Mouse (Mus musculus) thymus, postnatal 14 days (tissue): ENCODE measurements around the gene Tbcc.

Experiments used
- DNase-seq: peaks from one replicate; pipeline ENCODE4 v3.0.0; 2021

Gene Tbcc

DNA sequence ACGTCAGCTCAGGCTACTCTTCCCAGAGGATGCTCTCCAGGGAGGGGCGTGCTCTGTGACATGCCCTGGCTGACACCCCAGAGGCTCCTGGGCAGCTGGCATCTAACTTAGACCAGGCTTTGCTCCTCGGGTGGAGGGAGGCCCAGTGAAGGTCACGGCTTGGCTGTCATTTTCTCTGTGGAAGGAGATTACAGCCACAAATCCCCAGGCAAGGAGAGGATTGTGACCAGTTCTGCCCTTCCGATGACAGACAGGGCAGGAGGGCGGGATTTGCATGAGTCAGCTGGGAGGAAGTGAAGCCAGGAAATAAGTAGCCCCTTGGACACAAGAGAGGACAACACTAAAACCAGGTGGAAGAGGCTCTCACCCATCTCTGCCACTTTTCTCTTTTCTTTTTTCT lies 21.8 kb downstream of the Tbcc start:
- no peak for DNase-seq

DNA sequence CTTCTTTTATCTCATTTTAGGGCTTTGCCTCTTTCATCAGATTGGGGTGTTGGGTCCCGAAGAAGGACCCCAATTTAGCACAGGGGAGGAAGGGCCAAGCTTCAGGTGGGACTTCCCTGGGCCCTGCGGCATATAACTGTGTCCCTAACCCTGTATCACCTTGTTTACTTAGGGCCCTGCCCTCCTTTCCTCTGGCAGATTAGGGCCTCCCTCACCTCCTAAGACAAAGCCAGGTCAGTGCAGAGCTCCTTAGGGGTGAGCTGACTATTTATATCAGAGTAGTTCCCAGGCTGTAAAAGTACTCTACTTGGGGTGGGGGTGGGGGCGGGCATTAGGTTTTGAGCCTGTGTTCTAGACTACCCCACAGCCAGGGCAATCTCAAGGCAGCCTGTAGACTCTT lies 24.6 kb downstream of the Tbcc start:
- DNase-seq, result no peak

DNA sequence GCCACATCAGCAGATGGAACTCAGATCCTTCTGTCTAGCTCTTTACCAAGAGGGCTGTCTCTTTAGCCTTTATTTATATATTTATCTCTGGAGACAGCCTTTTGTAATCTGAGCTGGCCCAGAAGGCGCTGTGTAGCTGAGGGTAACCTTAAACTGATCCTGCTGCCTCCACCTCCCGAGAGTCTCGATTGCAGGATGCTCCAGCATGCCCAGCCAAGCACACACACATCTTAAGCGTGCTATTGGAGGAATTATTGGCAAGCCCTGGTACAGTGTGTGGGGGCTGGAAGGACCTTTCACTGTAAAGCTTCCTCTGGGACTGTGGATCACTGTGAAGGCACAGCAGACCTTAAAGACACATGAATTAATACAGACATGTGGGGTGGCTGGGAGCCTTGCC lies 28.5 kb downstream of the Tbcc start:
- DNase-seq, result no peak

DNA sequence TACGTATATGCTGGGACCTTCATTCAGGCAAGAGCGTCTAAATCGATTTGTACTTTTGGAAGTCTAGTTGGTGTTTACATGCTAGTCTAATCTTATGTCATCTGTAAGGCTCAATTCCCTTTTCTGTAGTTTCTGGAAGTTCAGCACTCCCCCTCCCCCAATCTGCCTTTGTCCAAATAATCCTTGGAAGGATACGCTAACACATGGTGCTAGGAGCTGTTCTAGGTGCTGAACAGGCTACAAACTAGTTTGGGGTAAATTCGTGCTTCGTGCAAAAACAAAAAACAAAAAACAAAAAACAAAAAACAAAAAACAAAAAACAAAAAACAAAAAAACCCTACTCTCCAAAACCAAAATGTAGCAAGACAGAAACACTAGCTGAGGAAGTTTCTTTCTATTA lies 30.4 kb downstream of the Tbcc start:
- DNase-seq, result no peak

DNA sequence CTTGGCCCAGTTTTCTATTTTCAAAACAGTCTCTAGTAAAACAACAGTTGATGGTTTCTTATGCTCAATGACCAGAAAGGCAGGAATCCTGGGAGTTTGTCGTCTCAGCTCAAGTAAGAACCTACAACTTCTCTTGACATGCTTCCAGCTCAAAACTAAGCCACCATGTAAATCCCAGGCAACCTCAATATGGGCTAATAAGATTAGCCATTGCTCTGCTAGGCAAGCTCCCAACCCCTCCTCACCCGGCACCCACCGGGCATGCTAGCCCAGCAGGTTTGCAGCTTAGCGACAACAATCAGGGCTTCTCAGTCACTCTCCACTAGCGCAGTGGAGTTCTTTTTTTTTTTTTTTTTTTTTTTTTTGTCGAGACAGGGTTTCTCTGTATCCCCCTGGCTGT lies 35.7 kb downstream of the Tbcc start:
- DNase-seq, result no peak

DNA sequence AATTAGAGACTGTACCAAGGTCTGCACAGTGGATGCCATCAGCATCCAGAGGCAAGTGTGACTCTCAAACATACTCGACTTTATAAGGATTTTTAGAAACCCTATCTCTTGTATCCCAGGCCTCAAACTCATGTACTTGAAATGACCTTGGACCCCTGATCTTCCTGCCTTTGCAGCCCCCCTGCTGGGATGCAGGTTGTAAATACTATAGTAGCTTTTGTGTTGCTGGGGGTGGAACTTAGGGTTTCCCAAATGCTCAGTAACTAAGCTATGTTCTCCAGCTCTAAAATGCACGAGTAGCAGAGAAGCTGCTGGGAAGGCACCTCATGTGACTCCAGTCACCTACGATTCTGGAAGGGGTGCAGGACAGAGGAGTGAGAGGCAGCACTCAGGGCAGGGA lies 36.5 kb downstream of the Tbcc start:
- DNase-seq, result no peak

DNA sequence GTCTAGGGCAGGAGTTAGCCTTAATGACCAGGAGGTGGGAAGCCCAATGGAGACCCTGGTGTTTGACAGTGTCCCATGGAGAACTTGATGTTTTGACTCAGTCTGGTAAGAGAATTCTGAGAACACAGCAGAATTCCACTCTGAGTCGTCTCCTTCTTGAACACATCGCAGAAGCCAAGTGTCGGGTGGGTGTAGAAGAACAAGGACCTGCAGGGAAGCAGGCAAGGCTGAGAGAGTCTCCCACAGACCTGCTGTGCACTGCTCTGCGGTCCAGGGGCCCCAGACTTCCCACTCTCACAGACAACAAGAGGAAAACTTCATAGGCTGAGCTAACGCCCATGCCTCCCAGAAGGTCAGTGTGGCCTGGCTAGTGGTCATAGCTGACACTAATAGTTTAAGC lies 37.3 kb downstream of the Tbcc start:
- DNase-seq, result no peak

DNA sequence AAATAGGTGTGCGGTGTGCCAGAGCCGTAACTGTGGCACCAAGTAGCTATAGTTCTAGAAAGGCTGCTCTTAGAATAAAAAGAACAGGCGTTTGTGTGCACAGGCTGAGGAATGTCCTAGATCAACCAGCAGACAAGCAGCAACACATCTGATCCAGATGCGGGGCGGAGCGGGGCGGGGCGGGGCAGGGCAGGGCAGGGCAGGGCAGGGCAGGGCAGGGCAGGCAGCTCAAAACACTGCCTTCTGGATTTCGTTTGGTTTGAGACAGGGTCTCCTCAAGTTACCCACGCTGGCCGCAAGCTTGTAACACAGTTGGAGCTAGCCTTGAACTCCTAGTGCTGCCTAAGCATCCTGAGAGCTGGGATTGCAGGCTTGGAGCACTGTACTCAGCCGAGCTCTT lies 38.8 kb downstream of the Tbcc start:
- no peak for DNase-seq

DNA sequence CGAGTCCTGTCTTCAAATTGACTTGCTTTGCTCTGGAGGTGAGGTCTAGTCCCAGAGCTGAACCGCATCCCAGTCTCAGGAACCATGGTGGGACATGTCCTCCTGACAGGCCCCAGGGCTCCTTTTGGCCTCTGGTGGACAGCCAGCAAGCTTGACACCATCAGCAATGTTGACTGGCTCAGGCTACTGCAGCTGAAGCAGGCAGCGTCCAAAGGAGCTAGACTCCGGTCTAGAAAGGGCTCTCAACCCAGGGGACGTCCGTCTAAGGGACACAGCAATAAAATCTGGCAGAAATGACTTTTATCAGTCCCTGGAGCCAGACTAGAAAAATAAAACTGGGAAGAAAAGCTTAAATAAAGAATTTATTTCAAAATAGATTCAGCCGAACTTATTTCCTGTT lies 39.4 kb downstream of the Tbcc start:
- DNase-seq, result no peak

DNA sequence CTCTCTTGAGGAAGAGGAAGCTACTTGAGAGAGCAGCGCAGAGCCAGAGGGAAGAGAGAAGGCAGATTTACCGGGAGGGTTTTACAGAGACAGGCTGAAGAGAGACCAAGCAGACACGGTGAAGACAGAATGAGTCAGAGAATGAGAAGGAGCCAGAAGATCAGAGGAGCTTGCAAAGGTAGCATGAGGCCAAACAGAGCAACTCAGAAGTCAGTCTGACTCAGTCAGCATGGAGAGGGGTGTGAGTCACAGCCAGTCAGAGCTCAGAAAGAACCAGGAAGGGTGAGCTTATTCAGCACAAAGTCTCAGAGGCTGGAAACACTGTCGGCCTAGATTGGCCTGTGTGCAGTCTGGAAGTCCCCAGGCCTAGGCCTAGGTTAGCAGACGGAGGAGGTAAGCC lies 42.5 kb downstream of the Tbcc start:
- no peak for DNase-seq

DNA sequence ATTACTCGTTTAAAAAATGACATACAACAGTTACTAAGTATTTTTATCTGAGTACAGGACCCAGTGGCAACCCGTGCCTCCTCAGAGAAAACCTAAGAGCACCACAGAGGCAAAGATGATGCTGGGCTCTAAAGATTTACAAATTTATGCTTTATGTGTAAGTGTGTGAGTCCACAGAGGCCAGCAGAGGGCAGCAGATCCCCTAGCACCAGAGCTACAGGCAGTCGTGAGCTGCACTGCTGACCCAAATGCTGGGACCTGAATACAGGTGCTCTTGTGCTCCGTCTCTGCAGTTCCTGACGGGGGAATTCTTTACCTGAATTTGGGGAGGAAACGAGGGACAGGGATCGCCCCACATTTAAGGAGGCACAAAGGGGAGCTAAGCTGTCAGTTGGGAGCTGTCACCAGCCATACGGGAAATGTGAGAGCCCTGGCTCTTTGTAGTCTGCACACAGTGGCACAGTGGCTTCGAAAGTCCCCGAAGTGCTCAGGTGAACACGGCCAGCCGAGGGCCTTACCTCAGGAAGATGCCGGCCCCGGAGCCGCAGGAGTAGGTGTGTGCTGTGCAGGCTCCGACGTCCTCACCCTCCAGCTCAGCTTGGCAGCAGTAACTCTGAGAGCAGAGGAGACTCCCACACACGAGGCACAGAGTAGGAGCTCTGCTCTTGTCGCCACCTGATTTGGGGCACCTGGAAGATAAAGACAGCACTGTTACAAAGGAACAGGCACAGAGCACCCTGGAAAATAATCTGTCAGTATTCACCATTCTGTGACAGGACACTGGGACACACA lies 43.3 kb downstream of the Tbcc start:
- DNase-seq, result peak; percentile 66

DNA sequence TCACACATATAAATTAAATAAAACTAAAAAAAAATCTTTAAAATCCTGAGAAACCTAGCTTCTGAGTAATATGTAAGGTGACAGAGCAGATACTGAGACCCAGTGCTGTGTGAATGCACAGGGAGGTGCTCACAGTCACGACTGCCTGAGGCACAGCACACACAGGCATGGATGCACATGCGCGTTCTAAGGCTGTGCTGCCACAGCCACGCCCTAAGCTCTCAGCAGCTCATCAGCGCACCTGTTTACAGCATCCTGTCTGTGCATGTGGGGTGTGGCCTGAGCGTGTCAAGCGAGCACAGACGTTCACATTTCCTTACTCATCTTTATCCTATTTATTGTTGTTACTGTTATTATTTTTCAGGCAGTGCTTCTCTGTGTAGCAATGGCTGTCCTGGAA lies 50.0 kb downstream of the Tbcc start:
- no peak for DNase-seq
